Mouse (Mus musculus): ENCODE data around the gene Cxcr2.
"Not testable (repeated sequence)": the region's sequence is repeated elsewhere in the genome, so short reads cannot be mapped to it uniquely, and the experiment has no call there.

Cxcr2 gene

DNA sequence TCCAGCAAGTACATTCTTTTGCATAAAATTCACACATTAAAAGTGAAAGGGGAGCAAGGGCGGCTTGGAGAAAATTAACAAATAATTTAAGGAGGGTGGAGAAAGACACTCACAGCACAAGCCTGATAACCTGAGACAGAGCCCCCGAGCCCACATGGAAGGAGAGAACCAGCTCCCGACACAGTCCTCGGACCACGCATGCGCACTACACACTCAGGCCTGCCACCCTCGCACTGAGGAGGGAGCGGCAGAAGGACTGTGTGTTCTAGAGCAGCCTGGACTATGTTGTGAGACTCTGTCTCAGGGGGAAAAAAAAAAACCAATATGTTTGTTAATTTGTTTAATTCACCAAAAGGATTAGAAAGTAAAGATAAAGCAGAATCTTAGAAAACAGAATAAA lies 12.0 kb upstream of the Cxcr2 start:
- DNase-seq, result no peak

DNA sequence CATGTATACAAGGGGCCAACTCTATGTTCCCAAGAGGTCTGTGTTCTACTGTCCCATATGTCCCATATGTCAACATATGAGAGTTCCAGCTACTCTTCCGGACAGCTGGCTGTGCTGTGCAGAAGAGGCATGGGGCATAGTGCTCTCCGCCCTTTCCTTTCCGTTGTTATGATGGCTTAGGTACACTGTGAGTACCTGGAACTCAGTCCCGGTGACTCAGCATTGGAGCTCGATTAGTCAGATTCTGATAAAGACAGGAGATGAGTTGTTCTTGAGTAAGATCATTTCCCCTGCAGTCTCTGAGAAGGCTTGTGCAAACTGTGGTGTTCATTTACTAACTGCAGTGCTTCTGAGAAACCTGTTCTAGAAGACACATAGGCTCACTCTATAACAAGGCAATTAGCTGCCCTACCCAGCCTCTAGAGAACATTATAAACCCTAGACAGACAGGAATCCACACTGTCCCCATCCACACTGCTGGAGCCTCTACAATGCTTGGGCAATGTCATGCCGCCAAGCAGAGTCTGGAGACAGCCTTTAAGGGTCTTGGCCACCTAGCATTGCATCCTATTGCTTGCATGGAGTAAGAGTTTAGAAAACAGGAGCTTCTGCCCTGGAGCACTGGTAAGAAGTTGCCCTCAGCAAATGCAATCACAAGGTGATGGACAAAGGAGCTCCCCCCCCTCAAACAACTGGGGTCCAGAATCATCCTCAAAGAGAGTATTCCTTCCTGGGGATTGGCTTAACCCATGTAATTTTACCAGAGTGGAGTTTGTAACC lies 4.5 kb upstream of the Cxcr2 start:
- no peak for DNase-seq

DNA sequence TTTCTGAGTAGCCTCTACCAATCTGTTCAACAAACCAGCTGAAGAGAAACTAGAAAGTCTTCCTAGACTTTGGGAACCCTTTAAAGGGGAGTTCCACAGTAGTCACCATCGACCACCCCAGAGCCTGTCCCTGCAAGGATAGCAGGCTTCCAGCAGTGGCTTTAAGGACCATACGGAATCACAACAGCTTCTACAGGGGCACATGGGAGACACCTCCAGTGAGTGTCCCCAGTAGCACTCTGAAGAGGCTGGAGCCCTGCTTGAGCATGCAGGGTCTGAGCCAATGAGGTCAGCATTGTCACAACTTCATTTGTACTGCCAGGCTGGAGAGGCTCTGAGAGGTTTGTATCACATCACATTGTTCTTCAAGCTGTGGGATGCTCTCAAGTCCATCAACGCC lies 3.7 kb upstream of the Cxcr2 start:
- no peak for DNase-seq

DNA sequence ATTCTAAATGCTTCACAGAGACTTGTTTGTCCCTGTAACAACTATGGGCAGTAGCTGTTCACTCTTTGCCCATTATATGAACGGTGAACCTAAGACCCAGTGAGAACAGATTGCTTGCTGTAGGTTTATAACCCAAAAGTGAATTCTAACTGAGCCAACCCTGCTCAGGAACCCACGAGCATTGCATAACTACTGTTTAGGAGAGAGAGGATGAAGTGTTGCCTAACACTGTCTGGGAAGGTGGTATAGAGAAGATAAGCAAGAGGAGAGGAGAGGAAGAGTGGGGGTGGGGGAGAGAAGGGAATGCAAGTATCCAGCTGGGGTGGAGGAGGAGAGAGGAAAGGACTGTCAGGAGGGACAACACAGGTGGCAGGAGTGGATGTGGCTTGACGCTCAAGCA lies 2.7 kb upstream of the Cxcr2 start:
- DNase-seq, result no peak

DNA sequence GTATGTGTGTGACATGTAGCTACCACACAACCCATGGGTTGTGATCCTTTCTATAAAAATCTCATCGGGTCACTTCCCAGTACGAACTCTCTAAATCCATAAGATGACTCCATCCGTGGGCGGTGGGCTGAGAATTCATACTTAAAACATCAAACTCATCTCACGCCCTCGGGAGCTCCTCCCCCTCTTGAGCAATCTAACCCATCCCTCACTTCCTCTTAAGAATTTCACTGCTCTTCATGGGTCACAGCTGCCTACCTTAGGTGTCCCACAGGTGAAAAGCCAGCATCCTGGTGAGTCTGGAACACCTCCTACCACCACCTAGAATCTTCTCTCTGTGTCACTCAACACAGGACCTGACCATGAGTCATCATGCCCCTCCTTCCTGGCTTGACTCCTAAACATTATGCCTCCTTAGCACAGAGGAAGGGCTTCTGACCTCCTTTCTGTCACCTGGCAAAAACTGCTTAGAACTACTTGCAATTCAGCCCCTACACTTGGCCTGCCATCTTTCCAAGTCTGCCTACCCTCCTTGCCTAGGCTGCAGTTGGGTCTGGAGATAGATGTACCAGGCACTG lies 1.7 kb downstream of the Cxcr2 start:
- DNase-seq, result no peak

DNA sequence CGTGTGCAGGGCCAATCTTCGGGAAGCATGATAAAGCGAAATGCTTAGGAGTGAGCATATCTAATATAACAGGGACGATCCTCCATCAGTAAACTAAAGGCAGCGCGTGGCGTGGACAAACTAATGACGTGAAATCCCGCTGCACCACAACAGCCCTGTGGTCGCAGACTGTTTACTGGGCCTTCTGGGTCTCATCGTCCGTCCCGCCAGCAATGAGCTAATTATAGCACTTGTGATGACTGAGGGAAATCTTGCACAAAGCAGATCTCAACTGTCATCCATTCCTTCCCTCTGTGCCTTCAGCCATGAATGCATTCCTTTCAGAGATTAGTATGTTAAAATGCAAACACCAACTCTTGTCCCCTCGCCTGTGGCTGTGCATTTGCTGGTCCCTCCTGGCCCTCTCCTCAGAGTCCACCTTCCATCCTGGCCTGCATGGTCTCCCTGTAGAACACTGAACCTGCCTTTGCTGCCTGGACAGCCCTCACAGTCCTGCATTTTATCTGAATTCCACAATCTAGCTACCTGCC lies 2.7 kb downstream of the Cxcr2 start:
- no peak for DNase-seq

DNA sequence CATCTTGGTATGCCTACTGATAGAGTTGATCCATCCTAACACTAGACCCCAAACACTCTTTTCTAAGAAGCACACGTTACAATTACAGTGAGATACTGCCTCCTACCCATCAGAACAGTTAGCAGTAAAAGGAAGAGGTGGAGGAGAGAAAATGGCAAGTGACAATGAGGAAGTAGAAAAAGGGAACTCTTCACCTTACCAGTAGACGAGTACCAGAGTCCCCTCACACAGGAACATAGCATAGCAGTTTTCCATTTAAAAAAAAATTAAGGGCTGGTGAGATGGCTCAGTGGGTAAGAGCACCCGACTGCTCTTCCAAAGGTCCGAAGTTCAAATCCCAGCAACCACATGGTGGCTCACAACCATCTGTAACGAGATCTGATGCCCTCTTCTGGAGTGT lies 5.8 kb downstream of the Cxcr2 start:
- DNase-seq, result not testable (repeated sequence)

DNA sequence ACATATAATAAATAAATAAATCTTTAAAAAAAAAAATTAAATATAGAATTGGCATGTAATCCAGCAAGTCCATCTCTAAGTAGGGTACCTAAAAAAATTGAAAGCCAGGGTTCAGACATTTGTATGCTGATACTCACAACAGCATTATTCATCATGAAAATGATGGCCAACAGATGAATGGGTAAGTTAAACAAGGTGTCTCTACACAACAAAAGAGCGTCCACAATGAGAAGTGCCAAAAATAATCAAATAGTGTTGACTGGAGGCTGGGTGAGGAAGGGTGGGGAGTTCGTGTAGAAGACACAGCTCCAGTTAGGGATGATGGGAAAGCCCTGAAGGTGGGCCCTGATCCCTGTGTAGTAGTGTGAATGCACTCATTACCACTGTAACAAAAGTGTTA lies 6.2 kb downstream of the Cxcr2 start:
- DNase-seq, result no peak

DNA sequence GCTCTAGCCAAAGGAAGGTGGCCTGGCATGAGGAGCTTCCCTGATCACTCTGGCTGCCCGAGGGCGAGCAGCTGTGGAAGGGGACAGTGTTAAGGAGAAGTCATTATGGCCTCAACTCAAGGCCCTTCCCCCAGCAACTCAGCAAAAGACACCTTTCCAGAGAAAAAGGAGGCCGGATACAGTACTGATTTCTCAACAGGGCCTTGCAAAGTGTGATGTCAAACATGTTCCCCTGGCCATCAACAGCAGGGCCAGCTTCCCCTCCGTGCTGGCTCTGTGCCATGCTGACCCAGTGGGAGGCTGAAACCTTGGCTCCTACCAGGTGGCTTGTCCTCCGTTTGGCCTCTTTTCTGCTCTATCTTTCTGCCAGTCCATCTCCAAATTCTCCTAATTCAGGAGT lies 13.3 kb downstream of the Cxcr2 start:
- DNase-seq, result no peak

DNA sequence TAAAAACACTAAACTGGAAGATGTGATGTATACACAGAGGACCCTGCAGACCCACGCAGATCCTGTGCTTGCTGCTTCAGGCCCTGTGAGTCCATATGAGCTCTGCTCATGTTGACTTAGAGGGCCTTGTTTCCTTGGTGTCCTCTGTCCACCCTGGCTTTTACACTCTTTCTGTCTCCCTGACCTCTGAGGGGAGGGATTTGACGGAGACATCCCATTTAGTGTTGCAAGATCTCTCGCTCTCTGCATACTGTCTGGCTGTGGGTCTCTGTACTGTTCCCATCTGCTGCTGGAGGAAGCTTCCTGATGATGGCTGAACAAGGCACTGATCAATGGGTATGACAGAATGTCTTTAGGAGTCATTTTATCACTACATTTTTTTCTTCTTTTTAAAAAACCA lies 15.9 kb downstream of the Cxcr2 start:
- DNase-seq, result no peak

DNA sequence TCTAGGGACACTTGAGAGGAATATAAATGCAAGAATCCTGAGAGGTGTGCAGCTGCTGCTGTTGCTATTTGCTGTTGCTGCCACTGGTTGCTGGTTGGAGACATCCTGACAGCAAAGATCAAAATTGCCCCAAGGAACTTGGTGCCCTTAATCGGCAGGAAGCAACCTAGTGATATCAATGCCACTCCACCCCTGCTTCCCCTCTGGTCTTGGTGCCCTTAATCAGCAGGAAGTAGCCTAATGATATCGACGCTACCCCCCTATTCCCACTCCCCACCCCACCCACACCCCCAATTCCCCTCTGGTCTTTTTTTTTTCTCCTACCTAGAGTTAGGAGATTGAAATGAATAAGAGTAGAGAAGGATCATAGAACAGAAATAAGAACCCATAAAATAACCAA lies 18.9 kb downstream of the Cxcr2 start:
- DNase-seq, result no peak

DNA sequence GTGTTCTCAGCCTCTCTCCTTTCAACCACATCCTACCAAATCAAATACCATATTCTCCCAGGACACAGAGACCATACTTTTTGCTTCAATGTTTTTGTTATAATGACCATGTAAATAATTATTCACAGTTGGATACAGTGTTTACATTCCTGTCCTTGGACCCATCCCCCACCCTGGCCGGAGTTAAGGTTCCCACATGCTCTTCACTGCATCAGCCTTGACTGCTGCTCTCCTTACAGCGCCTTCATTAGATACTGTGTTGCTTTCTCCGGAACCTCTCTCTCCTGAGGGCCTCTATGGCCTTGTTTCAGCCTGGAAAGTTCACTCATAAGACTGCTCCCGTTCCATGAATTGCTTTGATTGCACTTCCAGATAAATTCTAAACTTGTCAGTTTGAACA lies 21.9 kb downstream of the Cxcr2 start:
- no peak for DNase-seq

DNA sequence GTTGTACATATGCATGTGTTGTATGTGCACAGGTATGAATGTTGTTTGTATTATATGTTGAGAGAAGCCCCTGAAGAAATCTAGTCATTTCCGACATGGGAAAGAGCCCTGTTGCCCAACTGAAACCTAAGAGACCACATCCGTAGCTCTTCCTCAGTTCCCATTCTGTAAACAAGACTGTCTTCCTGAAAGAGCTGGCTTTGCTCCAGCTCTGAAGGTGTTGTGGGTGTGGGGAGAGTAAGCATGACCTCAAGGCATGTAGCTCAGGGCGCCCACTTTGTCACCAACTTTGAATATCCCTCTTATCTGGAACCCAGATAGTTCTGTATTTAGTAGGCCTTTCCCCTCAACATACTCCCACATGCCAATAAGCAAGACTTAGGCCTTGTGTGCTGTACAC lies 24.8 kb downstream of the Cxcr2 start:
- no peak for DNase-seq

DNA sequence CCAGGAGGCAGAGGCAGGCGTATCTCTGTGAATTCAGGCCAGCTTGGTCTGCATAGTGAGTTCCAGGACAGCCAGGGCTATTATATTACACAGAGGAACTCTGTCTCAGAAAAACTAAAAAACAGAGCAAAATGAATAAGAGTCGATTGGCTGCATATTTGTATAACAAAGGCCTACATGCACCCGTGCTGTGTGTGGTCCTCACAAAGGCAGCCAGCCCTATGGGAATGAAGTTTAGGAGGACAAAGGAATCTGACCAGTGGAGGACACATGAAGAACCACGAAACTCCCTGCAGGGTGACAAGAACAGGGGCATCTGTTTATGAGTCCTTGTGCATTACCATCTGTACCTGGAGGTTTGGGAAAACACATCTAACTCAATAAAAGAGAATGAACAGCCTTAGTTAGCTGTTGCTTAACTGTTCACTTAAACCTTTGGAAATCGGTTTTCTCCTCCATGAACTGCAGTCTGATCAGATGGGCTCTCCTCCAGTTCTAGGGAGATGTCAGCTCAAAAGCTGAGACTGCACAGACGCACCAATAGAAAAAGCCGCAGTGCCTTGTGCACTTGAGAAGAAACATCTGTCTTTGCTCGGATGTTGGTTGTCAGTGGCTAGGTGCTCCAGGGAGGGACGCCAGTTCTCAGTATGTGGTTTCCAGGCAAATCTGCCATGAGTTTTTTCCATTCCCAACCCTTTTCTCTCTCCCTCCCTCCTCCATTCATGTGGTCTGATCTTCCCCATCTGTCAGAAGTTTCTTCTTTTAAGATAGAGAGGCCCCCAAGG lies 26.0 kb downstream of the Cxcr2 start:
- DNase-seq, result no peak

DNA sequence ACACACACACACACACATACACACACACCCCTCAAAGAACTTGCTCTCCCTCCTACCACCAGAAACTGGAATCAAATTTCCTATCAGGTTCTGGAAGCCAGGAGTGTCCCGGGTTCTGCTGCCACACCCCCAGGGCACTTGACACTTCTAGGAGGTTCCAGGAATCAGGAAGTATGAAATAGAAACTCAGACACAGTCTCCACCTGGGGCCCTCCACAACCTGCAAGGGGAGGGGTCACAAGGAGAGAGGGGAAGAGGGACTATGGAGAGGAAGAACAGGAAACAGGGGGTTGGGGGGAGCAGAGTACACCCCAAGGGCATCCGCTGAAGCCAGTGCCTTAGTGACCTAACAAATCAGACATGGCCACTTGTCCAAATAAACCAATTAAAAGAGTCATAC lies 27.7 kb downstream of the Cxcr2 start:
- no peak for DNase-seq

DNA sequence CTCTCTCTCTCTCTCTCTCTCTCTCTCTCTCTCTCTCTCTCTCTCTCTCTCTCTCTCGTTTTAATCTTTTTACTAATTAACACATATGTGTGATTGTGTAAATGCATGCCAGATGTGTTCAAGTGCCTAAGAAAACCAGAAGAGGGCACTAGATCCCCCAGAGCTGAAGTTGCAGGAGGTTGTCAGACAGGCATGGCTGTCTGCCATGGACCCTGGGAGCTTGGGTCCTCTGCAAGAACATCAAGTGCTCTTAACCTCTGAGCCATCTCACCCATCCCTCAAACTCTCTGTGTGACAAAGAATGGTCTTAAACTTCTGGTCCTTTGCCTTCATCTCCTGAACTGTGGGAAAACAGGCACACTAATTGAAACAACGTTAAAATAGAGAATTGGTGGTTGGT lies 29.2 kb downstream of the Cxcr2 start:
- no peak for DNase-seq

DNA sequence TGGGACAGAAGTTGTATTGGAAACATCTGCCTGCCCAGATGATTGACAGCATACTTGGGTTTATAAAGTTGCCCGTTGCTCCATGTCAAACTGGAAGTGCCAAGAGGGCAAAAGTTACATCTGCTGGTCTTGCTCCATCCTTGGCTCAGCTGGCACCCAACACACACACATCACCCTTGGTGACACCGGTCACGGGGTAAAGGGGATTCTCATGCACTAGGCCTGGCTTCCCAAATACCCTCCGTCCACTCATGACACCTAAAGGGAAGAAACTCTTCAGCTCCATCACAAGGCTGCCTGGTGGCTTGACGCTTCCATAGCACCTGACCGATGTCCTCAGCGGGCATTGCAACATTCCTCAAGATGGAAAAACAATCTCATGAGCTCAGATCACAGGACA lies 36.7 kb downstream of the Cxcr2 start:
- no peak for DNase-seq

DNA sequence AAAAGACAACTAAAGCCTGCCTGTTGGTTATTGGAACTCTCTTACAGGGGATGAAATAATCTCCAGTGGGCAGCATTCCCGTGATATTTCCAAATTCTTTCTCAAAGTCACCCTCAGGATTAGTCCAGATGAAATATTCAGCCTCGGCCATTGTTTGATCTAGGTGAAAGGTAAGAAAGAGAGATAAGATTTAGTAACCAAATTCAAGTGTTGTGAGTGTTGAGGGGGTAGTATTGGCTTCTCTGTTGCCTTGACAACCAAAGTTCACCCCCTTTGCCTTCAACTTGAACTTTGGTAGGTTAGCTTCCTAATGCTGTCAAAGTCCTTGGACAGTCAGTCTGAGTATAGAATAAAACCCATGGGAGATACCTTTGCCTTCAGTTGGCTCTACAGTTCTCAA lies 38.9 kb downstream of the Cxcr2 start:
- no peak for DNase-seq

DNA sequence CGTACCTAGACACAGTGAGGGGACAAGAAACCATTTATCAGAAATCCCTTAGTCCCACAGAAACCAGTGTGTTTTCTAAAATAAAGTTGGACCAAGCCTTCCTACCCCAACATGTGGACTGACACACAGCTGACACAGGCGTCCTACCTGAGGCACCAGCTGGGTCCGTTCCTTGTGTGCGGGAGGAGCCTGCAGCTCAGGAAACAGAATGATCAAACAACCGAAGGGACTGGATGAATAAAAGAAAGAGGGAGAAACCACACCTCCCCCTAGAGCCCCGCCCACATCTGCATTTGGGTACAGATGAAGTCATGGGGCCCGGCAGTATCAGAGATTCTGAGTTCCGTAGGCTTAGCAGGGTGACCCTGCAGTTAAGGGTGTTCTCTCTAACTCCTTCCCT lies 40.7 kb downstream of the Cxcr2 start, which contains the start of gene Cxcr1:
Cxcr1 (minus strand) TSS at position 187 of the 400 bp plus-strand sequence.
- DNase-seq, result no peak

DNA sequence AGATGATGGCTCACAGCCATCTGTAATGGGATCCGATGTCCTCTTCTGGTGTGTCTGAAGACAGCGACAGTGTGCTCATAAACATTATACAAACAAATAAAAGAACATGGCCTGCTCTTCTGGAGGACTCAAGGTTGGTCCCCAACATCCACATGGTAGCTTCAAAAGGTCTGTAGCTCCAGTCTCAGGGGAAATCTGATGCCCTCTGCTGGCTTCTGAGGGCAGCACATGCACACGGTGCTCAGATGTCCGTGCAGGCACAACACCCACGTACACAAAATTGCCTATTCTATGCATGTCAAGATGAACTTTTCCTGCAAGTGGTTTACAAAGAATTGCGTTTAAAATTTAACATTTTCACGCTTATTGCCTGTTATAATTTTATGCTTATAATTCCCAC lies 42.2 kb downstream of the Cxcr2 start:
- peak; percentile 33 for DNase-seq

DNA sequence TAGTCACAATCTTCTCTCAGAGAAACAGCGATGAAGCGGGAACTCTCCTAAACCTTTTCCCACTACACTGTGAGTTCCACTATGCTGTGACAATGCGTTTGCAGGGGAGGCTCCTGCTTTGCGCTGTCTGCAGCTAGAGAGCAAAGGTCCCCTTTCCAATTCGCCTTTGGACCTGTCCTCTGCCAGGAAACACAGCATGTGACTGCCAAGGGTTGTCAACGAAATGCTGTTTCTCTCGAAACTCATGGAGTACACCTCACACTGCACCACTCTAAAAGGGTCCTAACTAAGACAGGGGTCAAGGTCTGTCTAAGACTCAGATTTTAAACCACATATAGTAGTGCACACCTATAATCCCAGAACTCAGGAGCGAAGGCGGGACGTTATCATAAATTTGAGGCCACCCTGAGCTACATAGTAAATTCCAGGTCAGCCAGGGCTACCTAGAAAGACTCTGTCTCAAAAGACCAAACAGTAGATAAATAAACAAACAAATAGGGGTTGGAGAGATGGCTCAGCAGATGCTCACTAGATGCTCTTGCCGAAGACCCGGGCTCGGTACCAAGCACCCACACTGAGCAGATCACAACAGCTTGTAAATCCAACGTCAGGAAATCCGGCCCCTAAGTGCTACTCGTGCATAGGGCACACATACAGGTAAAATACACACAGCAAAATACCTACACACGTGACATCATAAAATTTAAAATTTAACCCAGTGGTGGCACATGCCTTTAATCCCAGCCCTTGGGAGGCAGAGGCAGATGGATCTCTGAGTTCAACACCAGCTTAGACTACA lies 43.0 kb downstream of the Cxcr2 start:
- peak; percentile 70 for DNase-seq

DNA sequence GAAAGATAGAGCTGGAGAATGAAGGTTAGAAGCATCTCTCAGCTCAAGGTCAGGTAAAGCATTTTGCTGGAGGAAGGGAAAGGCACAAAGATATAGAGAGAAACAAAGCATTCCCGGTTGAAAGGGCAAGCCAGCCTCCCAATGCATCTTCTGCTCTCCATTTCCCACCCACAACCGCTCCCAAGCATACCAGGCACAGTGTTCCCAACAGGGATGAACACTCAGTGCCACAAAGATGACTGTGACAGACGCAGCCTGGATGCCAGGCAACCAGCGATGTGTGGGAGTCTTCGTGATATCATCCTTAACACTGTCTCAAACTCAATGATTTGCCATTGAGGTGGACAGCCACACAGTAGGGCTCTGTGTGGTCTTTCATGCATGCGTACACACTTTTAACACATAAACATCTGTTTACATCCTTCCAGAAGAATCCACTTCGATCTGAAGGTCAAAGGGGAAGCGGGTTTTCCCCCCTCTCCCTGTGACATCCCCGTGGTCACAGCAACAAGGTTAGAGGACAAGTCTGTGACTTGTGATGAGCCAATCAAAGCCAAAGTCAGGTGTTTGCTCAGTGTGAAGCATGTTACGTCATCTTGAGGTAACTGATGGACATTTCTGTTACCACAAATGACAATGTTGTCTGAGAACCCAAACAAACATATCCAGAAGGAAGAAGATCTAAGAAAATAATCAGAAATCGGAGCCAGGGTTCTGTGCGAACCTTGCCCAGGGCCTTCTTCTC lies 44.1 kb downstream of the Cxcr2 start:
- no peak for DNase-seq

Data from kidney, postnatal 14 days (tissue).